Mouse (Mus musculus) right cerebral cortex, postnatal 10 days (tissue): ENCODE results near the gene Tnfrsf4.

Experiments used
- DNase-seq, 2 experiments: peaks; one replicate each; pipeline ENCODE4 v3.0.0; 2021; ENCODE audit warnings: low spot score in 2 of 2

Gene Tnfrsf4

GRCm38 (mm10) chr4:156013637-156014036, at the start of gene Tnfrsf4:
Tnfrsf4 (plus strand) TSS chr4:156013843.
- no peak for DNase-seq

- no peak for DNase-seq
These were observed 49.2 kb upstream of the Tnfrsf4 start for GRCm38 (mm10) chr4:155964396-155964795.

- DNase-seq = no peak
These were observed 44.5 kb upstream of the Tnfrsf4 start for GRCm38 (mm10) chr4:155969043-155969653.

GRCm38 (mm10) chr4:155970286-155970685, 43.4 kb upstream of the Tnfrsf4 start:
- no peak for DNase-seq

- no peak for DNase-seq
These were observed 41.0 kb upstream of the Tnfrsf4 start for GRCm38 (mm10) chr4:155972651-155973050.

GRCm38 (mm10) chr4:155973239-155973638, 40.4 kb upstream of the Tnfrsf4 start:
- no peak for DNase-seq

GRCm38 (mm10) chr4:155981436-155982082, 32.1 kb upstream of the Tnfrsf4 start:
- DNase-seq = no peak

- DNase-seq = no peak
These were observed 29.9 kb upstream of the Tnfrsf4 start for GRCm38 (mm10) chr4:155983788-155984187.

GRCm38 (mm10) chr4:155991211-155991907, 22.3 kb upstream of the Tnfrsf4 start:
- DNase-seq = peak; percentile 36 to 78

- DNase-seq = no peak
These were observed 21.8 kb upstream of the Tnfrsf4 start for GRCm38 (mm10) chr4:155991908-155992230.

GRCm38 (mm10) chr4:155992241-155992905, 21.3 kb upstream of the Tnfrsf4 start, which contains the start of the genes B3galt6 and Sdf4:
B3galt6 (minus strand) TSS chr4:155992649.
Sdf4 (plus strand) TSS chr4:155992872.
- DNase-seq = peak; percentile 89

- DNase-seq = peak; percentile 96
These were observed 20.6 kb upstream of the Tnfrsf4 start for GRCm38 (mm10) chr4:155992906-155993547.

- no peak for DNase-seq
These were observed 20.0 kb upstream of the Tnfrsf4 start for GRCm38 (mm10) chr4:155993606-155994005.

- DNase-seq = no peak
These were observed 9.5 kb upstream of the Tnfrsf4 start for GRCm38 (mm10) chr4:156004109-156004508.

- no peak for DNase-seq
These were observed 5.3 kb upstream of the Tnfrsf4 start for GRCm38 (mm10) chr4:156008369-156008768.

- DNase-seq = no peak
These were observed 793 bp downstream of the Tnfrsf4 start for GRCm38 (mm10) chr4:156014436-156014835.

GRCm38 (mm10) chr4:156019771-156020170, 6.1 kb downstream of the Tnfrsf4 start:
- no peak for DNase-seq

- DNase-seq = no peak
These were observed 7.7 kb downstream of the Tnfrsf4 start for GRCm38 (mm10) chr4:156021381-156021780.

GRCm38 (mm10) chr4:156021942-156022419, 8.3 kb downstream of the Tnfrsf4 start:
- DNase-seq = no peak

GRCm38 (mm10) chr4:156023520-156023919, 9.9 kb downstream of the Tnfrsf4 start:
- DNase-seq = no peak

GRCm38 (mm10) chr4:156024184-156024583, 10.5 kb downstream of the Tnfrsf4 start:
- peak in 1 of 2 experiments; percentile 47 for DNase-seq

- DNase-seq = peak; percentile 67 to 71
These were observed 12.4 kb downstream of the Tnfrsf4 start, which contains the start of gene Tnfrsf18 for GRCm38 (mm10) chr4:156026013-156026412. Tnfrsf18 (plus strand) TSS chr4:156026164.
